Mouse (Mus musculus) G1E-ER4 (cell line): ENCODE measurements around the gene Olfr178. TPM values are rescaled to one million over a fixed set of nuclear protein-coding genes. Genes with fewer than 3 reads are reported as not detected.

ENCODE experiments used
- GATA1 ChIP-seq: IDR thresholded peaks from one replicate; pipeline ENCODE4 v1.8.0; 2012; ENCODE audit warnings: low read length, inconsistent platforms
- polyA plus RNA-seq: library from polyadenylated mRNA; stranded (reverse); fragments of >175 nt; gene quantifications from 2 replicates; pipeline ENCODE4 v1.2.3, GENCODE M21; 2012

The Olfr178 gene
- polyA plus RNA-seq: not detected in 2 replicates

- TF ChIP-seq GATA1: no peak
These were observed at the start of gene Olfr178 for GRCm38 (mm10) chr16:58891963-58892362. Gene Olfr178 (minus strand): TSS chr16:58892063.

- TF ChIP-seq GATA1: no peak
These were observed 37.4 kb upstream of the Olfr178 start, which contains the start of gene Olfr180 for GRCm38 (mm10) chr16:58929292-58929691. Gene Olfr180 (minus strand): TSS chr16:58929392.

GRCm38 (mm10) chr16:58928655-58929054 lies 36.8 kb upstream of the Olfr178 start, which contains the start of gene Olfr181:
Gene Olfr181 (minus strand): TSS chr16:58928755.
- no peak for TF ChIP-seq GATA1

GRCm38 (mm10) chr16:58884416-58884815 lies 7.4 kb downstream of the Olfr178 start:
- TF ChIP-seq GATA1: no peak

- no peak for TF ChIP-seq GATA1
These were observed 17.2 kb downstream of the Olfr178 start, which contains the start of gene Olfr177 for GRCm38 (mm10) chr16:58874668-58875067. Gene Olfr177 (minus strand): TSS chr16:58874768.

GRCm38 (mm10) chr16:58861479-58861878 lies 30.4 kb downstream of the Olfr178 start:
- peak; percentile 64 for TF ChIP-seq GATA1

GRCm38 (mm10) chr16:58860032-58860737 lies 31.7 kb downstream of the Olfr178 start:
- TF ChIP-seq GATA1: no peak

Other genes with a start within 250 kb of the Olfr178 start
- 192 and 206 TPM in 2 replicates for gene Cpox, start 221.8 kb downstream of the Olfr178 start, polyA plus RNA-seq
- gene Gpr15, start 173.0 kb downstream of the Olfr178 start, polyA plus RNA-seq: not detected in 2 replicates
- 2.5 and 2.6 TPM in 2 replicates for gene Cldnd1, start 164.2 kb downstream of the Olfr178 start, polyA plus RNA-seq
- not detected in 2 replicates for gene Olfr172, start 128.9 kb downstream of the Olfr178 start, polyA plus RNA-seq
- not detected in 2 replicates for gene Olfr173, start 91.8 kb downstream of the Olfr178 start, polyA plus RNA-seq
- gene Olfr175-ps1, start 65.3 kb downstream of the Olfr178 start, polyA plus RNA-seq: not detected in 2 replicates
- not detected in 2 replicates for gene Olfr177, start 17.3 kb downstream of the Olfr178 start, polyA plus RNA-seq
- gene Olfr181, start 36.7 kb upstream of the Olfr178 start, polyA plus RNA-seq: not detected in 2 replicates
- gene Olfr180, start 37.3 kb upstream of the Olfr178 start, polyA plus RNA-seq: not detected in 2 replicates
- gene Olfr183, start 103.3 kb upstream of the Olfr178 start, polyA plus RNA-seq: 0.08 TPM in 1 of 2 replicates, not detected in the other
- not detected in 2 replicates for gene Olfr186, start 138.2 kb upstream of the Olfr178 start, polyA plus RNA-seq
- gene Olfr187, start 147.7 kb upstream of the Olfr178 start, polyA plus RNA-seq: not detected in 2 replicates
- gene Olfr190, start 185.9 kb upstream of the Olfr178 start, polyA plus RNA-seq: not detected in 2 replicates
- gene Olfr191, start 197.8 kb upstream of the Olfr178 start, polyA plus RNA-seq: not detected in 2 replicates
- not detected in 2 replicates for gene Olfr193, start 219.8 kb upstream of the Olfr178 start, polyA plus RNA-seq
- gene Olfr194, start 229.0 kb upstream of the Olfr178 start, polyA plus RNA-seq: not detected in 2 replicates